Mouse (Mus musculus): ENCODE measurements around the gene Reg3g.

The Reg3g gene

GRCm38 (mm10) chr6:78468772-78469171 is at the start of gene Reg3g:
Reg3g (minus strand) TSS chr6:78468872.
- WGBS: 83% methylated on average over 2 of the region's 2 CpGs

- WGBS: 45% methylated on average over 3 of the region's 3 CpGs
Measured at GRCm38 (mm10) chr6:78515777-78516446, 47.2 kb upstream of the Reg3g start.

- 9% methylated on average over 3 of the region's 3 CpGs for WGBS
Measured at GRCm38 (mm10) chr6:78512833-78513232, 44.2 kb upstream of the Reg3g start.

- WGBS: 59% methylated on average over 3 of the region's 3 CpGs
Measured at GRCm38 (mm10) chr6:78510173-78510900, 41.7 kb upstream of the Reg3g start.

- WGBS: 59% methylated on average over 3 of the region's 3 CpGs
Measured at GRCm38 (mm10) chr6:78505745-78506144, 37.1 kb upstream of the Reg3g start.

GRCm38 (mm10) chr6:78494633-78495032 is 26.0 kb upstream of the Reg3g start:
- WGBS: 91% methylated on average over 3 of the region's 3 CpGs

- WGBS: 81% methylated on average over 3 of the region's 3 CpGs
Measured at GRCm38 (mm10) chr6:78469287-78469686, 615 bp upstream of the Reg3g start.

- WGBS: 52% methylated on average over 2 of the region's 2 CpGs
Measured at GRCm38 (mm10) chr6:78463266-78463665, 5.4 kb downstream of the Reg3g start.

GRCm38 (mm10) chr6:78462360-78462759 is 6.3 kb downstream of the Reg3g start:
- 82% methylated on average over 2 of the region's 2 CpGs for WGBS

GRCm38 (mm10) chr6:78460191-78460825 is 8.4 kb downstream of the Reg3g start:
- 20% methylated on average over 3 of the region's 3 CpGs for WGBS

GRCm38 (mm10) chr6:78452804-78453203 is 15.9 kb downstream of the Reg3g start:
- whole genome bisulfite sequencing: 91% methylated on average over 2 of the region's 2 CpGs

GRCm38 (mm10) chr6:78447202-78447601 is 21.5 kb downstream of the Reg3g start:
- 61% methylated on average over 1 of the region's 1 CpGs for WGBS

- WGBS: 81% methylated on average over 3 of the region's 3 CpGs
Measured at GRCm38 (mm10) chr6:78425497-78425896, 43.2 kb downstream of the Reg3g start.

GRCm38 (mm10) chr6:78422411-78422810 is 46.3 kb downstream of the Reg3g start, which contains the start of gene Reg1:
Reg1 (plus strand) TSS chr6:78422711.

Measured in cerebral cortex, adult 2 months (tissue).